Mouse (Mus musculus): ENCODE results near the gene Tex21. TPM values are rescaled to one million over a fixed set of nuclear protein-coding genes. Genes with fewer than 3 reads are reported as not detected.

Gene Tex21
- polyA plus RNA-seq, 1 experiment from 2014 or later, result not detected

DNA sequence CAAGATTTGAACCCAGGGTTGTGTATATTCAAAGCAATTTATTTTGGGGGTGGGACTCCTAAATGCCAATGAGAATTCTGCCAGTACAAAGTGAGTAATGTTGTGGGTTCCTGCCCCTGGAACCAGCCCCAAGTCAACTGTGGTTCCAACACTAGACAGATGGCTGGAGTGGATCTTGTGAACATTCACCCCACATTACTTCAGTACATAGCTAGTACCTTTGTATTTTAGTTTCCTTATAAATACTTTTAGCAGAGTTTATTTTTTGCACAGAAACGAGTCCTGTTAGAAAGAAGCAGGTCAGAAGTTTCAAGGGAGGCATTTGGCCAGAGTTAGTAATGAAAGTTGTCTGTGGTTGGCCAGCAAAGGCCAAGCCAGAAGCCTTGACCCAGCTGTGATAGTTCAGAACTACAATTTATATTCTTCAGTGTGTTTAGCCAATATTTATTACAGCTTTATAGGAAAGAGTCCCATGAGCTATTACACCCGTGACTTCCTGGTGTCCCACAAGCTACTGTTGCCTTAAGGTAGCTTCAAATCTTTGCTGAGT is 34.6 kb upstream of the Tex21 start:
- Histone ChIP-seq H3K4me2 (ENCODE audit: low read length) (no peak overlapping the region), H3K36me3 (ENCODE audit: control insufficient read depth, insufficient read depth, low read length) (peaks cover 6% of the 10 kb centered on the region; the same call in 1 of the 2 replicates), H3K27ac (ENCODE audit: low read depth, low read length) (no peak overlapping the region), H3K4me1 (ENCODE audit: control insufficient read depth, insufficient read depth, low read depth, low read length) (no peaks in the 10 kb centered on the region), H3K9ac (ENCODE audit: low read depth, low read length) (no peak overlapping the region), H3K4me3 (ENCODE audit: low read length) (no peak overlapping the region), H3K9me3 (ENCODE audit: control insufficient read depth, low read length) (no peaks in the 10 kb centered on the region), H3K27me3 (replicated peaks; ENCODE audit: control insufficient read depth, insufficient read depth, low read length) (no peaks in the 10 kb centered on the region)
- WGBS, result 91% methylated on average over 2 of the region's 2 CpGs
- no peak for ATAC-seq

DNA sequence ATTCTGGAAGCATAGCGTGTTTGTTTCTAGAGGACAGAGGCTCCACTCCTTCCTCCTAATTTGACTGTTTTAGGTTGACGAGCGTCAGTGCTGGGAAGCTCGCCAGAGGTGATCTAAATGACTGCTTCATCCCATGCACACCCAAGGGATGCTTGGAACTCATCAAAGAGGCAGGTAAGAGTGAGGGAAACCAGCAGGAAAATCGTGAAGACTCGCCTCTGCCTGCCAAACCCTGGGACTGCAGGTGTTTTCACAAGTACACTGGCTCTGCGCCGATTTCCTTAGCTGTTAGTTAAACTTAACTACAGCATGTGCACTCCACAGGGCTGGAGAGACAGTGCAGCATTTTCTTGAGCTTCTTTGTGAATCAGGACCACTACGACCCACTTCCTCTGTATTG is 34.0 kb upstream of the Tex21 start:
- Histone ChIP-seq H3K4me2 (ENCODE audit: low read length) (no peak overlapping the region), H3K4me3 (ENCODE audit: low read length) (no peak overlapping the region), H3K9me3 (ENCODE audit: control insufficient read depth, low read length) (no peaks in the 10 kb centered on the region), H3K9ac (ENCODE audit: low read depth, low read length) (no peak overlapping the region), H3K36me3 (ENCODE audit: control insufficient read depth, insufficient read depth, low read length) (peaks cover 6% of the 10 kb centered on the region; the same call in 1 of the 2 replicates), H3K27me3 (replicated peaks; ENCODE audit: control insufficient read depth, insufficient read depth, low read length) (no peaks in the 10 kb centered on the region), H3K4me1 (ENCODE audit: control insufficient read depth, insufficient read depth, low read depth, low read length) (no peaks in the 10 kb centered on the region), H3K27ac (ENCODE audit: low read depth, low read length) (no peak overlapping the region)
- WGBS, result 80% methylated on average over 9 of the region's 9 CpGs
- no peak for ATAC-seq

GRCm38 (mm10) chr12:76278209-76278608 is 31.7 kb upstream of the Tex21 start:
- no peak for ATAC-seq
- Histone ChIP-seq H3K4me1 (ENCODE audit: control insufficient read depth, insufficient read depth, low read depth, low read length) (no peaks in the 10 kb centered on the region), H3K4me3 (ENCODE audit: low read length) (no peak overlapping the region), H3K4me2 (ENCODE audit: low read length) (no peak overlapping the region), H3K9ac (ENCODE audit: low read depth, low read length) (no peak overlapping the region), H3K27ac (ENCODE audit: low read depth, low read length) (no peak overlapping the region), H3K27me3 (replicated peaks; ENCODE audit: control insufficient read depth, insufficient read depth, low read length) (no peaks in the 10 kb centered on the region), H3K36me3 (ENCODE audit: control insufficient read depth, insufficient read depth, low read length) (peaks cover 5% of the 10 kb centered on the region; the same call in 1 of the 2 replicates), H3K9me3 (ENCODE audit: control insufficient read depth, low read length) (no peaks in the 10 kb centered on the region)
- 86% methylated on average over 6 of the region's 6 CpGs for WGBS

- H3K4me3 ChIP-seq (ENCODE audit: low read length), result no peak overlapping the region
- no peaks in the 10 kb centered on the region for H3K27me3 ChIP-seq (replicated peaks; ENCODE audit: control insufficient read depth, insufficient read depth, low read length)
- H3K36me3 ChIP-seq (ENCODE audit: control insufficient read depth, insufficient read depth, low read length), result no peaks in the 10 kb centered on the region
- no peak overlapping the region for H3K9ac ChIP-seq (ENCODE audit: low read depth, low read length)
- H3K4me1 ChIP-seq (ENCODE audit: control insufficient read depth, insufficient read depth, low read depth, low read length), result no peaks in the 10 kb centered on the region
- no peak overlapping the region for H3K27ac ChIP-seq (ENCODE audit: low read depth, low read length)
- no peak for ATAC-seq
- H3K9me3 ChIP-seq (ENCODE audit: control insufficient read depth, low read length), result no peaks in the 10 kb centered on the region
- 91% methylated on average over 10 of the region's 10 CpGs for WGBS
- no peak overlapping the region for H3K4me2 ChIP-seq (ENCODE audit: low read length)
Observed at GRCm38 (mm10) chr12:76272610-76273524, 26.3 kb upstream of the Tex21 start.

- H3K36me3 ChIP-seq (ENCODE audit: control insufficient read depth, insufficient read depth, low read length), result no peaks in the 10 kb centered on the region
- no peak overlapping the region for H3K4me3 ChIP-seq (ENCODE audit: low read length)
- no peak overlapping the region for H3K9ac ChIP-seq (ENCODE audit: low read depth, low read length)
- no peaks in the 10 kb centered on the region for H3K27me3 ChIP-seq (replicated peaks; ENCODE audit: control insufficient read depth, insufficient read depth, low read length)
- H3K9me3 ChIP-seq (ENCODE audit: control insufficient read depth, low read length), result no peaks in the 10 kb centered on the region
- H3K4me2 ChIP-seq (ENCODE audit: low read length), result no peak overlapping the region
- H3K27ac ChIP-seq (ENCODE audit: low read depth, low read length), result no peak overlapping the region
- 93% methylated on average over 6 of the region's 6 CpGs for WGBS
- no peaks in the 10 kb centered on the region for H3K4me1 ChIP-seq (ENCODE audit: control insufficient read depth, insufficient read depth, low read depth, low read length)
- no peak for ATAC-seq
Observed at GRCm38 (mm10) chr12:76271516-76271915, 25.0 kb upstream of the Tex21 start.

- Histone ChIP-seq H3K9me3 (ENCODE audit: control insufficient read depth, low read length) (no peaks in the 10 kb centered on the region), H3K4me3 (ENCODE audit: low read length) (no peak overlapping the region), H3K27ac (ENCODE audit: low read depth, low read length) (no peak overlapping the region), H3K4me1 (ENCODE audit: control insufficient read depth, insufficient read depth, low read depth, low read length) (no peaks in the 10 kb centered on the region), H3K27me3 (replicated peaks; ENCODE audit: control insufficient read depth, insufficient read depth, low read length) (no peaks in the 10 kb centered on the region), H3K36me3 (ENCODE audit: control insufficient read depth, insufficient read depth, low read length) (no peaks in the 10 kb centered on the region), H3K4me2 (ENCODE audit: low read length) (no peak overlapping the region), H3K9ac (ENCODE audit: low read depth, low read length) (no peak overlapping the region)
- no peak for ATAC-seq
- 70% methylated on average over 7 of the region's 7 CpGs for WGBS
Observed at GRCm38 (mm10) chr12:76269196-76269595, 22.6 kb upstream of the Tex21 start.

- Histone ChIP-seq H3K9ac (ENCODE audit: low read depth, low read length) (no peak overlapping the region), H3K27ac (ENCODE audit: low read depth, low read length) (no peak overlapping the region), H3K4me2 (ENCODE audit: low read length) (no peak overlapping the region), H3K4me3 (ENCODE audit: low read length) (no peak overlapping the region), H3K27me3 (replicated peaks; ENCODE audit: control insufficient read depth, insufficient read depth, low read length) (no peaks in the 10 kb centered on the region), H3K36me3 (ENCODE audit: control insufficient read depth, insufficient read depth, low read length) (no peaks in the 10 kb centered on the region), H3K9me3 (ENCODE audit: control insufficient read depth, low read length) (no peaks in the 10 kb centered on the region), H3K4me1 (ENCODE audit: control insufficient read depth, insufficient read depth, low read depth, low read length) (no peaks in the 10 kb centered on the region)
- ATAC-seq, result no peak
- 82% methylated on average over 10 of the region's 10 CpGs for WGBS
Observed at GRCm38 (mm10) chr12:76268686-76269085, 22.1 kb upstream of the Tex21 start.

DNA sequence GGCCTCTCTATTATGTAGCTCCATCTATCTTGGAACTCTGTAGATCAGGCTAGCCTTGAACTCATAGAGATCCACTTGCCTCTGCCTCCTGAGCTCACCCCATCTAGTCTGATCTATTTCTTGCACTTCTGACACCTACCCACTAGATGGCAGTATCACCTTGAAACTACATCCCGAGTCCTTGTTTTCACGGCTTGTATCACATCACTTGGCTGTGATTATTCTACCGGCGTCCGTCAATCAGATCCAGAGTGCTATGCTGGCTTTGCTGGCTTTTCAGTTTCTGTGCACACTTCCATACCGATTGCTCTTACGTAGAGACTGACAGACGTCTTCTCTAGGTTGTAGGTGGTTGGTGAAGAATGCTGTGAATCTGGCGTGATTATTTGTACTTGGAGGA is 20.3 kb upstream of the Tex21 start:
- 76% methylated on average over 9 of the region's 9 CpGs for WGBS
- H3K9ac ChIP-seq (ENCODE audit: low read depth, low read length), result no peak overlapping the region
- H3K9me3 ChIP-seq (ENCODE audit: control insufficient read depth, low read length), result no peaks in the 10 kb centered on the region
- no peak overlapping the region for H3K4me3 ChIP-seq (ENCODE audit: low read length)
- no peaks in the 10 kb centered on the region for H3K4me1 ChIP-seq (ENCODE audit: control insufficient read depth, insufficient read depth, low read depth, low read length)
- no peak overlapping the region for H3K4me2 ChIP-seq (ENCODE audit: low read length)
- ATAC-seq, result no peak
- H3K36me3 ChIP-seq (ENCODE audit: control insufficient read depth, insufficient read depth, low read length), result no peaks in the 10 kb centered on the region
- no peaks in the 10 kb centered on the region for H3K27me3 ChIP-seq (replicated peaks; ENCODE audit: control insufficient read depth, insufficient read depth, low read length)
- no peak overlapping the region for H3K27ac ChIP-seq (ENCODE audit: low read depth, low read length)

- 79% methylated on average over 6 of the region's 6 CpGs for WGBS
- no peak for ATAC-seq
Observed at GRCm38 (mm10) chr12:76265001-76265400, 18.5 kb upstream of the Tex21 start.

More at GRCm38 (mm10) chr12:76265001-76265400, 18.5 kb upstream of the Tex21 start:
- Histone ChIP-seq H3K27me3 (replicated peaks; ENCODE audit: control insufficient read depth, insufficient read depth, low read length) (no peaks in the 10 kb centered on the region), H3K9ac (ENCODE audit: low read depth, low read length) (no peak overlapping the region), H3K36me3 (ENCODE audit: control insufficient read depth, insufficient read depth, low read length) (no peaks in the 10 kb centered on the region), H3K4me2 (ENCODE audit: low read length) (no peak overlapping the region), H3K4me1 (ENCODE audit: control insufficient read depth, insufficient read depth, low read depth, low read length) (no peaks in the 10 kb centered on the region), H3K9me3 (ENCODE audit: control insufficient read depth, low read length) (no peaks in the 10 kb centered on the region), H3K27ac (ENCODE audit: low read depth, low read length) (peak overlapping the region; percentile 67), H3K4me3 (ENCODE audit: low read length) (no peak overlapping the region)

All from hindbrain, embryonic 16.5 days (tissue).